8 mouse cellular contexts compared by ENCODE assay signal in the genomic region with DNA sequence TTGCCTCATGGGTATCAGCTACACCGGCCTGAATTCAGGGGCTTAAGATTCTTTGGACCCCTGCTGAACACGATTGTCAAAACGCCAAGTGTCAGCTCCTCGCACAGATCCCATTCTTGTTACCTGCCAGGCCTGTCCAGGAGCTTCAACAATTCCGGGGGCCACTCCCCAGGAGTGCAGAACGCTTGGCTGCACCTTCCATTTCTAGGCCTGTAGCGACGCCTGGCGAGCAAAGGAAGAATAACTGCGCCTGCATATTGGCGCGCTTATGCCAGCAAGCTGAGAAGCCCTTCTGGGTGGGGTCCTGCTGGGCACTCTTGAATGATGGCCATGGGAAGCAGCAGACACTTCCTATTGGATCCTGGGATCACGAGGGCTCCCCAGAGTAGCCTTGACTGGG. TPM values are rescaled to one million over a fixed set of nuclear protein-coding genes. Genes with fewer than 3 reads are reported as not detected.
DNase-seq lines count a peak whose midpoint lies in the region; ATAC-seq and TF ChIP-seq lines count a peak whose summit lies in the region.

No protein-coding gene starts in this region.

- peaks cover 14 to 17% of the 10 kb centered on the region in 2 experiments for H3K27me3 ChIP-seq in MEL (ENCODE audit: control insufficient read depth in 1 of 2, insufficient read depth in 2 of 2, low read length in 2 of 2)
- no peaks in the 10 kb centered on the region for H3K27me3 ChIP-seq in hindbrain, embryonic 11.5 days (ENCODE audit: control insufficient read depth, insufficient read depth, low read length)
- H3K27me3 ChIP-seq in lung, embryonic 15.5 days: peaks cover 13% of the 10 kb centered on the region

- no peak for TF ChIP-seq POLR2A in MEL (IDR thresholded peaks at IDR 0.05; ENCODE audit: control insufficient read depth in 1 of 2, insufficient read depth in 1 of 2, low read depth in 1 of 2, low read length in 2 of 2, poor library complexity in 1 of 2)
- TF ChIP-seq POLR2A in olfactory bulb, adult 2 months (IDR thresholded peaks at IDR 0.05; ENCODE audit: insufficient read depth, low read depth, low read length): no peak

- H3K4me2 ChIP-seq in hindbrain, embryonic 11.5 days (replicated peaks; ENCODE audit: low read depth, low read length): peak overlapping the region; percentile 29
- peak overlapping the region; percentile 56 for H3K4me2 ChIP-seq in lung, embryonic 15.5 days

- peak; percentile 47; the same call in 1 of the 2 replicates for ATAC-seq in frontal cortex, adult (ENCODE audit: low TSS enrichment)
- peak; percentile 44; the same call in 1 of the 2 replicates for ATAC-seq in hindbrain, embryonic 11.5 days (ENCODE audit: low FRiP score)
- peak; percentile 43; the same call in 1 of the 2 replicates for ATAC-seq in lung, embryonic 15.5 days (ENCODE audit: borderline replicate concordance, extremely low read depth, low FRiP score, low TSS enrichment)

- no peak overlapping the region for H3K4me3 ChIP-seq in MEL (ENCODE audit: control insufficient read depth in 1 of 2, insufficient read depth in 1 of 2, low read depth in 2 of 2, low read length in 2 of 2)
- H3K4me3 ChIP-seq in hindbrain, embryonic 11.5 days (ENCODE audit: low read depth, low read length): peak overlapping the region; percentile 20
- peak overlapping the region; percentile 31; the same call in 1 of the 2 replicates for H3K4me3 ChIP-seq in lung, embryonic 15.5 days
- H3K4me3 ChIP-seq in olfactory bulb, adult 2 months (ENCODE audit: insufficient read depth, low read depth, low read length): no peak overlapping the region

- no peak overlapping the region for H3K27ac ChIP-seq in MEL (ENCODE audit: control insufficient read depth, low read depth, low read length)
- H3K27ac ChIP-seq in hindbrain, embryonic 11.5 days (ENCODE audit: low read depth, low read length): no peak overlapping the region
- no peak overlapping the region for H3K27ac ChIP-seq in lung, embryonic 15.5 days
- no peak overlapping the region for H3K27ac ChIP-seq in olfactory bulb, adult 2 months (ENCODE audit: insufficient read depth, low read depth, low read length)

- peak; percentile 88 for DNase-seq in MEL (ENCODE audit: low read depth, low spot score)
- peak; percentile 82 for DNase-seq in cerebellum, adult 8-10 months
- peak; percentile 88 for DNase-seq in hindbrain, embryonic 11.5 days (ENCODE audit: low spot score)
- DNase-seq in layer of hippocampus, adult 9-10 months (ENCODE audit: low spot score): peak; percentile 63
- DNase-seq in thymus, postnatal 0 days (ENCODE audit: low spot score): peak; percentile 82

- TF ChIP-seq EP300 in MEL (IDR thresholded peaks at IDR 0.05; ENCODE audit: low read depth in 1 of 2, low read length in 2 of 2): no peak

- peak; percentile 94 to 100 (median 99) for TF ChIP-seq CTCF in MEL (IDR thresholded peaks at IDR 0.05 in 2 of 3, conservative IDR thresholded peaks at IDR 0.05 in 1 of 3; ENCODE audit: control insufficient read depth in 1 of 3, insufficient read depth in 1 of 3, low read depth in 2 of 3, low read length in 3 of 3, poor library complexity in 1 of 3, severe bottlenecking in 1 of 3)
- TF ChIP-seq CTCF in olfactory bulb, adult 2 months (IDR thresholded peaks at IDR 0.05; ENCODE audit: insufficient read depth, low read depth, low read length): peak; percentile 97

- no peaks in the 10 kb centered on the region for H3K79me2 ChIP-seq in MEL (ENCODE audit: control insufficient read depth, insufficient read depth, low read length, poor library complexity)

- H3K9ac ChIP-seq in MEL (ENCODE audit: control insufficient read depth, low read depth, low read length, poor library complexity, severe bottlenecking): no peak overlapping the region
- no peak overlapping the region for H3K9ac ChIP-seq in hindbrain, embryonic 11.5 days (ENCODE audit: low read depth, low read length)
- H3K9ac ChIP-seq in lung, embryonic 15.5 days: 0 out of 2 replicates have a peak overlapping the region, but pooled peaks have one; percentile 3

- 0 out of 4 replicates have a peak, but pooled peaks cover 0 to 5% of the 10 kb centered on the region in 2 experiments for H3K4me1 ChIP-seq in MEL (ENCODE audit: control insufficient read depth in 1 of 2, insufficient read depth in 2 of 2, low read length in 2 of 2)
- H3K4me1 ChIP-seq in hindbrain, embryonic 11.5 days (replicated peaks; ENCODE audit: control insufficient read depth, insufficient read depth, low read length): peaks cover under 1% of the 10 kb centered on the region
- H3K4me1 ChIP-seq in lung, embryonic 15.5 days: peaks cover 14% of the 10 kb centered on the region
- peaks cover 9% of the 10 kb centered on the region for H3K4me1 ChIP-seq in olfactory bulb, adult 2 months (ENCODE audit: control insufficient read depth, insufficient read depth, low read length)

- H3K36me3 ChIP-seq in MEL (ENCODE audit: control insufficient read depth in 1 of 2, insufficient read depth in 2 of 2, low read length in 2 of 2): no peaks in the 10 kb centered on the region
- no peaks in the 10 kb centered on the region for H3K36me3 ChIP-seq in hindbrain, embryonic 11.5 days (ENCODE audit: control insufficient read depth, insufficient read depth, low read length)
- H3K36me3 ChIP-seq in lung, embryonic 15.5 days: no peaks in the 10 kb centered on the region

- WGBS in hindbrain, embryonic 11.5 days: 2% methylated on average over 13 of the region's 13 CpGs
- WGBS in lung, embryonic 15.5 days: 2% methylated on average over 13 of the region's 13 CpGs
- under 1% methylated on average over 13 of the region's 13 CpGs for WGBS in olfactory bulb, adult 2 months

- H3K9me3 ChIP-seq in MEL (replicated peaks; ENCODE audit: insufficient read depth, low read length): no peaks in the 10 kb centered on the region
- H3K9me3 ChIP-seq in hindbrain, embryonic 11.5 days (ENCODE audit: control insufficient read depth, low read length): no peaks in the 10 kb centered on the region
- H3K9me3 ChIP-seq in lung, embryonic 15.5 days: no peaks in the 10 kb centered on the region

- TF ChIP-seq RAD21 in MEL (IDR thresholded peaks at IDR 0.05; ENCODE audit: low read depth, low read length): no peak; the same call in none of the 2 replicates

TF ChIP-seq in MEL, 35 proteins besides CTCF, POLR2A, EP300 and RAD21:
- TF ChIP-seq MXI1 (IDR thresholded peaks at IDR 0.05; ENCODE audit: low read depth, low read length): peak; percentile 26; the same call in 1 of the 2 replicates
- TF ChIP-seq ZNF384 (IDR thresholded peaks at IDR 0.05; ENCODE audit: low read depth, low read length): peak; percentile 12; the same call in 1 of the 2 replicates
- TF ChIP-seq MEF2A (IDR thresholded peaks at IDR 0.05; ENCODE audit: extremely low read depth, insufficient replicate concordance, low read depth, low read length, poor library complexity, severe bottlenecking): no peak
- no peak for TF ChIP-seq MYB (IDR thresholded peaks at IDR 0.05; ENCODE audit: low read depth, low read length)
- TF ChIP-seq MAX (IDR thresholded peaks at IDR 0.05; ENCODE audit: low read length): no peak
- TF ChIP-seq HCFC1 (IDR thresholded peaks at IDR 0.05; ENCODE audit: low read depth, low read length): 0 out of 2 replicates have a peak, but pooled peaks have one; percentile 18
- TF ChIP-seq MAZ (IDR thresholded peaks at IDR 0.05; ENCODE audit: low read depth, low read length): 0 out of 2 replicates have a peak, but pooled peaks have one; percentile 77
- no peak for TF ChIP-seq ELF1 (IDR thresholded peaks at IDR 0.05; ENCODE audit: low read depth, low read length)
- peak; percentile 96 for TF ChIP-seq ZC3H11A (IDR thresholded peaks at IDR 0.05; ENCODE audit: low read depth, low read length)
- TF ChIP-seq SMC3 (IDR thresholded peaks at IDR 0.05; ENCODE audit: low read depth, low read length): peak; percentile 94
- no peak for TF ChIP-seq CHD2 (IDR thresholded peaks at IDR 0.05; ENCODE audit: low read length)
- no peak for TF ChIP-seq E2F4 (IDR thresholded peaks at IDR 0.05; ENCODE audit: borderline replicate concordance, low read depth, low read length)
- TF ChIP-seq SIN3A (IDR thresholded peaks at IDR 0.05; ENCODE audit: low read length): 0 out of 2 replicates have a peak, but pooled peaks have one; percentile 31
- no peak for TF ChIP-seq KAT2A (conservative IDR thresholded peaks at IDR 0.05; ENCODE audit: low read depth, low read length)

RNA-seq across cellular contexts. Expression of a gene that starts 7.2 kb away (rescaled TPM):
- not detected in 2 replicates for total RNA-seq in MEL (2012; rRNA removed)
- polyA plus RNA-seq in MEL (2012; ENCODE audit: insufficient read depth in 1 of 2, insufficient read length in 2 of 2, low read depth in 1 of 2, low replicate concordance in 2 of 2, missing spikeins in 1 of 2): not detected
- polyA plus RNA-seq in hindbrain, embryonic 11.5 days (2014; fragmentation: Nextera tagmentation; extraction: Ambion mirVana): 0.22 and 0.69 TPM in 2 replicates
- 0.29 and 0.31 TPM in 2 replicates for polyA plus RNA-seq in lung, embryonic 15.5 days (2015; fragmentation: Nextera tagmentation; extraction: Ambion mirVana)
- polyA plus RNA-seq in olfactory bulb, adult 2 months (2012; ENCODE audit: insufficient read depth, insufficient read length, low replicate concordance, missing spikeins): not detected in 2 replicates
- 0.09 TPM in 1 of 2 replicates, not detected in the other for polyA plus RNA-seq in thymus, postnatal 0 days (2015; fragmentation: Nextera tagmentation; extraction: Ambion mirVana)

Comparison
In these comparisons a context has a peak if more than half of its experiments do, and no peak if none do; other contexts are left out.
1. H3K4me3 ChIP-seq: peak in hindbrain, embryonic 11.5 days (single experiment) and lung, embryonic 15.5 days (single experiment); none in MEL (0 of 2) and olfactory bulb, adult 2 months (single experiment).
2. Peak in every context shown above with its lines, with median percentiles within 50 percentile points of each other: DNase-seq and ATAC-seq.